Mouse (Mus musculus): Measurements from ENCODE around the gene Olfr374. TPM values are rescaled to one million over a fixed set of nuclear protein-coding genes. Genes with fewer than 3 reads are reported as not detected.

Olfr374 gene
- polyA plus RNA-seq, 1 experiment = not detected

DNA sequence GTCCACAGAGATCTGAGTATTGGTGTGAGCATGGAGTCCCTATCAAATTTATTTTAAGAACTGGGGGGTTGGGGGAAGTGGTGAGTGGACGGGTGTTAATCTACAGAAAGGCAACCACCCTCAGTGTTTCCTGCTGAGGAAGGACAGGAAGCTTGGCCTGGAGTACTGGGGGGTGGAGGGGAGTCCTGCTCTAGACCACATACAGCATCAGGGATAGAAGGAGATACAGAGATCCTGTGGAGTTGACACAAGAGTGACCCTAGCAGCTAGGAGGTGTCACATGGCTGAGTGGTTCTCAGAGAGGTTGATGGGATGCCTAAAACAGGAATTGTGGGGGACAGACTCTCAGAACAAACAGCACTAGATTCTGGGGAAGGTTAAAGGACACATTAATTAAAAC is 26.7 kb downstream of the Olfr374 start:
- Histone ChIP-seq H3K27ac (ENCODE audit: insufficient read depth, low read depth, low read length) (no peak overlapping the region), H3K4me3 (ENCODE audit: insufficient read depth, low read depth, low read length) (no peak overlapping the region), H3K4me1 (ENCODE audit: control insufficient read depth, insufficient read depth, low read length) (peaks cover 12% of the 10 kb centered on the region)
- TF ChIP-seq POLR2A (IDR thresholded peaks at IDR 0.05; ENCODE audit: insufficient read depth, low read depth, low read length) (no peak), CTCF (IDR thresholded peaks at IDR 0.05; ENCODE audit: insufficient read depth, low read depth, low read length) (no peak)
- WGBS = 74% methylated on average over 1 of the region's 1 CpGs

DNA sequence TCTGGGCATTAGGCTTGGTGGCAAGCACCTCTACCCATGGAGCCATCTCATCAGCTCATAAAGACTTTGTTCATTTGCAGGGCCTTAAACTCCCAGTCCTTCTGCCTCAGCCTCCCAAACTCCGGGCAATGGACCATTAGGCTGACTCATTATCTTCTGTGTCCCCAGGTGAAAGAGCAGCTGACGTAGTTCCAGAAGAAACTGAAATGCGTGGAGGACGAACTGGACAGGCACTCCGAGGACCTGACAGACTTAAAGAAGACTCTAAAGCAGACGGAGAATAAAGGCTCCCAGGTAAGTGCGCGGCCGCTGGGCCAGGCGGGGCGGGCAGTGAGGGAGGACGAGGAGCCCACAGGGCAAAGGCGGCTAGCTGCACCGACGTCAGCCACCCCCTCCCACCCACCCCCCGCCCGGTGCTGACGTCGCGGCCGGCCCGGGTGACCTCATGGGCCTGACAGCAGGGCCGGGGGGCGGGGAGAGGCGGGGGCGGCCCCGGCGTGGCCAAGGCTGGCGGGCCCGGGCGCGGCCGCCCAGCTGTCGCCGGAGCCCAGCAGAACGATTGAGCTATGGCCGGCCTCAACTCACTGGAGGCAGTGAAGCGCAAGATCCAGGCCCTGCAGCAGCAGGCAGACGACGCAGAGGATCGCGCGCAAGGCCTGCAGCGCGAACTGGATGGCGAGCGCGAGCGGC is 28.1 kb downstream of the Olfr374 start, which contains the start of gene Tpm4:
Gene Tpm4, plus strand, starts transcription at position 220 of the 690 bp plus-strand sequence.
- H3K4me3 ChIP-seq (ENCODE audit: insufficient read depth, low read depth, low read length) = peak within 1 kb of the TSS; percentile 76

DNA sequence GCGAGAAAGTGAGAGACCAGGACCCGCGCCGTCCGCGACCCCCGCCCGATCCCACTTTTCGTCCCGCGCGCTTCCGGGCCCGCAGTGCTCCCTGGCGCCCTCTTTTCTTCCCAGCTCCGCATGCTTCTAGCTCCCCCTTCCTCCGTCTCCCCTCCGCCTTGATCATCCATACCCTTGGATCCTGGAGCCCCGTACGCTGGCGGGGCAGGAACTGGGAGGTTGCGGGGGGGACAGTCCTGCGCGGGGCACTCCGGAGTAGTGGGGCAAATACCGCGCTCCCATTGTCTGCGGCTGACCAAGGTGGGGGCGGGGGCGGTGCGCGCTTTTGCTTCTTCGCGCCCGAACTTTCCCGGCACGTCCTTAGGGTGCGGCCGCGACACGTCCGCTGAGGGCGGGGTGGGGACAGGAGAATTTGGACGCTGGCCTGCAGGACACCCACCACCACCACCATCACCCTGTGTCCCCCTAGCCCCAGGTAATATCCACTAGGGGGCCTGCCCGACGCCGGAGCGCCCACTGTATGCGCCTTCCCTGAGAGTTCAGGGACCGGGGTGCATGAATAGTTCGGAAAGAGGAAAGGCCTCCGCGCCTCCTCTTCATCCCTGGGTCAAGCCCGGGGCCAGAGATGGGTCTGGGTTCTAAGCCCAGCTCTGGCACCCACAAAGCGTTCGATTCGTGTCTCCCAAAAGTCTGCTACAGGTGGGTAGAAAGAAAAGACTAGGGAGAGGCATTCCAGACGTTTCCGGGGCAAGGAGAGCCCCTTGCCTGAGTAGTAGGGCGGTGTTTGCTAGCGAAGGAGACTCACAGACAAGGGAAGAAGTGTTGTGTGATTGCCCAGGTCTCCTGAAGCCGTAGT is 28.8 kb downstream of the Olfr374 start:
- Histone ChIP-seq H3K4me3 (ENCODE audit: insufficient read depth, low read depth, low read length) (peak overlapping the region; percentile 76), H3K27ac (ENCODE audit: insufficient read depth, low read depth, low read length) (peak overlapping the region; percentile 32), H3K4me1 (ENCODE audit: control insufficient read depth, insufficient read depth, low read length) (peaks cover 12% of the 10 kb centered on the region)
- TF ChIP-seq POLR2A (IDR thresholded peaks at IDR 0.05; ENCODE audit: insufficient read depth, low read depth, low read length) (no peak), CTCF (IDR thresholded peaks at IDR 0.05; ENCODE audit: insufficient read depth, low read depth, low read length) (no peak)
- WGBS = under 1% methylated on average over 62 of the region's 62 CpGs

More for the DNA sequence above, 28.1 kb downstream of the Olfr374 start, which contains the start of gene Tpm4:
- TF ChIP-seq POLR2A (IDR thresholded peaks at IDR 0.05; ENCODE audit: insufficient read depth, low read depth, low read length) (no peak), CTCF (IDR thresholded peaks at IDR 0.05; ENCODE audit: insufficient read depth, low read depth, low read length) (no peak)
- H3K27ac ChIP-seq (ENCODE audit: insufficient read depth, low read depth, low read length) = peak within 1 kb of the TSS; percentile 32
- WGBS = 2% methylated on average over 42 of the region's 49 CpGs
- peaks cover 12% of the 10 kb centered on the region for H3K4me1 ChIP-seq (ENCODE audit: control insufficient read depth, insufficient read depth, low read length)

DNA sequence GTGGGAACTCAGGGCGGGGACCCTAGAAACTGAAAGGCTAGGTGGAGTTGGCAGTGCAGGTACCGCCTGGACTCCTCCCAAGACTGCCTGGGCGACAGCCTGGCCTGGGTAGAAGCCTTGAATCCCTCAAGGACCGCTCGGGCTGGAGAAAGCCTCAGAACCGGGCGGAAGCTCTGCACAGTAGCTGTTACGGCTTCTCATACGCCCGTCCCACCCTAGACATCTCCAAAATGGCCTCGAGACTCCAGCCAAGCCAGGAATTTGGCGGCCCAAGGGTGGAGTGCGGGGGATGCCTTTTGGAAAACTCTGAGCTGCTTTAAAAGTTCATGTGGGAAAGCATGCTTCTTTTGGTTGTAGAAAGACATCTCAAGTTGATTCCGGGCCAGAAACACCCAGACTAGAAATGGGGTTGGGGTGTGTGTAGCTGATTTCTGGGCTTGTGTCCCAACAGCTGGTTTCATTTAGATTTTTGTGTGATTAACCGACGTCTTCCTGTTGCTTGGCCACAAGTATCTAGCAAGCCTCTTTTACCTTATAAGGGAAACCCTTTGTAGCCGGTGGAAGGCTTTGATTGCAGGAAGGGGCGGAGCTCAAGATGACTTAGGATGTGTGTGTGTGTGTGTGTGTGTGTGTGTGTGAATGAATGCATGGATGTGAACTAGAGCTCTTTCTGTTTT is 29.6 kb downstream of the Olfr374 start:
- TF ChIP-seq CTCF (IDR thresholded peaks at IDR 0.05; ENCODE audit: insufficient read depth, low read depth, low read length) (no peak), POLR2A (IDR thresholded peaks at IDR 0.05; ENCODE audit: insufficient read depth, low read depth, low read length) (no peak)
- H3K27ac ChIP-seq (ENCODE audit: insufficient read depth, low read depth, low read length) = 0 out of 2 replicates have a peak overlapping the region, but pooled peaks have one; percentile 3
- H3K4me3 ChIP-seq (ENCODE audit: insufficient read depth, low read depth, low read length) = peak overlapping the region; percentile 76
- H3K4me1 ChIP-seq (ENCODE audit: control insufficient read depth, insufficient read depth, low read length) = peaks cover 12% of the 10 kb centered on the region
- WGBS = 2% methylated on average over 18 of the region's 18 CpGs

DNA sequence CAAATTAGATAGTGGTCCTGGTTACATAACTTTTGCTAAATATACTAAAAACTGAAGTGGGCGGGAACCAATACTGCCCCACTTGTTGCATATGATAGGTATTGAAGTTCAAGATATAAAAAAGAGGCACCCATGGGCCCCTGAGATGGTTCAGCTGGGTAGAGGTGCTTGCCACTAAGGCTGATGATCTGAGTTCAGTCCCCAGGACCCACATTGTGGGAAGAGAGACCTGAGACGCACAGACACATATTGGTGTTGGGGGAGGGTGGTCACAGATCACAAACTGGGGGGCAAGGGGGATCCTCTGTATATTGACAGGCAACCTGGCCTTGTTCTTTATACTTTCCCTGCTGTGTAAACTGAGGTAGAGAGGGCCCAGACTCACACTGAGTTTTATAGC is 30.6 kb downstream of the Olfr374 start:
- TF ChIP-seq CTCF (IDR thresholded peaks at IDR 0.05; ENCODE audit: insufficient read depth, low read depth, low read length) = no peak
- no peak for TF ChIP-seq POLR2A (IDR thresholded peaks at IDR 0.05; ENCODE audit: insufficient read depth, low read depth, low read length)
- Histone ChIP-seq H3K27ac (ENCODE audit: insufficient read depth, low read depth, low read length) (no peak overlapping the region), H3K4me3 (ENCODE audit: insufficient read depth, low read depth, low read length) (no peak overlapping the region), H3K4me1 (ENCODE audit: control insufficient read depth, insufficient read depth, low read length) (peaks cover 12% of the 10 kb centered on the region)
- 93% methylated on average over 2 of the region's 2 CpGs for WGBS

DNA sequence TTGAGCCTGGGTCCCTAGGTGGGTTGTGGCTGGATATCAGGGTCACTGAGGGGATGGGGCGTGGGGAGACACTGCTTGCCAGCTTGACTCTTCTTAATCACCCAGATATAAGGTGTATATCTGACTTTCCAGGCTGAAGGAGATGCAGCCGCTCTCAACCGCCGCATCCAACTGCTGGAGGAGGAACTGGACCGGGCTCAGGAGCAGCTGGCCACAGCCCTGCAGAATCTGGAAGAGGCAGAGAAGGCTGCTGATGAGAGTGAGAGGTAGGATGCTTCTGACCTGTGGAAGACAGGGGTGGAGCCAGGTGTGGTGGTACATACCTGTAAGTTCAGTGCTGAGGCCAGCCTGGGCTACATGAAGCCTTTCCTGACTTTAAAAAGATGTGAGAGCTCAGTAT is 31.6 kb downstream of the Olfr374 start:
- Histone ChIP-seq H3K27ac (ENCODE audit: insufficient read depth, low read depth, low read length) (no peak overlapping the region), H3K4me1 (ENCODE audit: control insufficient read depth, insufficient read depth, low read length) (peaks cover 12% of the 10 kb centered on the region), H3K4me3 (ENCODE audit: insufficient read depth, low read depth, low read length) (no peak overlapping the region)
- no peak for TF ChIP-seq POLR2A (IDR thresholded peaks at IDR 0.05; ENCODE audit: insufficient read depth, low read depth, low read length)
- TF ChIP-seq CTCF (IDR thresholded peaks at IDR 0.05; ENCODE audit: insufficient read depth, low read depth, low read length) = no peak
- WGBS = 97% methylated on average over 5 of the region's 5 CpGs

DNA sequence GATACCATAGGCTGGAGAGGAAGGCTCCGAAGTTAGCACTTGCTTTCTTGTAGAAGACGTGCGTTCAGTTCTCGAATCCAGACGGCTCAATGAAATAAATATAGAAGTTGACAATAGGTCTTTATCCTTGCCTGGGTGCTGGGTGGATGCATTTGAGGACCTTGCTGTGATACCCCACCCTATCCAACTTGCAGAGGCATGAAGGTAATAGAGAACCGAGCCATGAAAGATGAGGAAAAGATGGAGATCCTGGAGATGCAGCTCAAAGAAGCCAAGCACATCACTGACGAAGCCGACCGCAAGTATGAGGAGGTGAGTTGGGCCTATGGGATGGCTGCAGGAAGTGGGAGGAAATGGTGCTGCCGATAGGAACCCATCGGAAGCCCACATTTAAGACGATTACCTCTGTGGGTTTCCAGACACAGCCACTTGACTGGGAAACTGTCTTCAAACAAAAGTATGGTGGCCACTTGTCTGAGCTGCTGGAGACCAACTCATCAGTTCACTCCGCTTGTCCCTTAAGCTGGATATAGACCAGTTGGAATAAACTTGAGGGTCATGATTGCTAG is 36.5 kb downstream of the Olfr374 start:
- Histone ChIP-seq H3K4me1 (ENCODE audit: control insufficient read depth, insufficient read depth, low read length) (no peaks in the 10 kb centered on the region), H3K4me3 (ENCODE audit: insufficient read depth, low read depth, low read length) (no peak overlapping the region), H3K27ac (ENCODE audit: insufficient read depth, low read depth, low read length) (no peak overlapping the region)
- TF ChIP-seq POLR2A (IDR thresholded peaks at IDR 0.05; ENCODE audit: insufficient read depth, low read depth, low read length) (no peak), CTCF (IDR thresholded peaks at IDR 0.05; ENCODE audit: insufficient read depth, low read depth, low read length) (no peak)
- WGBS = 94% methylated on average over 13 of the region's 13 CpGs

DNA sequence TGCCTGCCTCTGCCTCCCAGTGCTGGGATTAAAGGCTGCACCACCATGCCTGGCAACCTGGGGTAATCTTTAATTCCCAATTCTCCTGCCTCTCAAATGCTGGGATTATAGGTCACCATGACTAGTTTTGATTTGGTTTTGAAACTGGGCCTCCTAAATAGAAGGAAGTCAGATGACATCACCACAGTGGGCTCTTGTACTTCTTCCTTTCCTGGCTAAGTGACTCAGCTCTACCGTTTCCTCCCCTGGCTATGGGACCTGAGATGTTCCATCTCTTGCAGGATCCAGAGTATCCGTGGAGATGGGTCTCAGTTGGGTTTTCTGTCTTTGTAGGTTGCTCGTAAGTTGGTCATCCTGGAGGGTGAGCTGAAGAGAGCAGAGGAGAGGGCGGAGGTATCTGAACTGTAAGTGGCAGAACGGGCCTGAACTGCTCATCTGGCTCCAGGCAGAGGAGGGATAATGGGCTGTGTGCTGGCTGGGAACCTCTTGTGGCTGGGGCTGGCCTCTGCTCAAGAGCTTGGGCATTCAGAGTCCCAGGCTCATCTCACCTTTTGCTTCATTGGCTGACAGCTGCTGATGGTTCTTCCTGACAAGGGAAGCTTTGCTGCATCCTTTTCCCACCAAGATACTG is 37.6 kb downstream of the Olfr374 start:
- Histone ChIP-seq H3K27ac (ENCODE audit: insufficient read depth, low read depth, low read length) (no peak overlapping the region), H3K4me1 (ENCODE audit: control insufficient read depth, insufficient read depth, low read length) (no peaks in the 10 kb centered on the region), H3K4me3 (ENCODE audit: insufficient read depth, low read depth, low read length) (no peak overlapping the region)
- 92% methylated on average over 5 of the region's 5 CpGs for WGBS
- TF ChIP-seq POLR2A (IDR thresholded peaks at IDR 0.05; ENCODE audit: insufficient read depth, low read depth, low read length) = no peak
- TF ChIP-seq CTCF (IDR thresholded peaks at IDR 0.05; ENCODE audit: insufficient read depth, low read depth, low read length) = no peak
